Mouse (Mus musculus): Measurements from ENCODE around the gene Rln3. TPM values are rescaled to one million over a fixed set of nuclear protein-coding genes. Genes with fewer than 3 reads are reported as not detected.

The Rln3 gene
- polyA plus RNA-seq, 1 experiment from 2014 or later: not detected

DNA sequence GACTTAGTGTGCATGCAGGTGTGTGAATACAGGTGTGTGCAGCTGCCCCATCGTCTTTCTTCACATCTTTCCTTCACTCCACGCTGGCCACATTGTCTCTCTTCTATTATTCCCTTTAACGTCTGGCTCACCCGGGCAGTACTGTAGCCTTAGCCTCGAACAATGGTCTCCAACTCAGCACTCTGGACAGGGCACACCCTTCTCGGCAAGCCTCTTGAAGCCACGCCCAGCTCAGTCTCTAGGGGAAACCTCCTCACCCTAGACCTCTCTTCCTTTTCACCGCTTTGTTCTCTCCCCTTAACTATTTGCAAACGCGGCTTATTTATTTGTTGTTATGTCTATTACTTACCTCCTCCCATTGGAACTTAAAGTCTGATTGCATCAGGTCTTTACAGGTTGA is 17.4 kb downstream of the Rln3 start:
- WGBS: 9% methylated on average over 10 of the region's 10 CpGs
- Histone ChIP-seq H3K4me1 (peaks cover 39% of the 10 kb centered on the region), H3K27me3 (ENCODE audit: poor library complexity, severe bottlenecking) (peaks cover 80% of the 10 kb centered on the region), H3K27ac (no peak overlapping the region), H3K36me3 (replicated peaks) (no peaks in the 10 kb centered on the region), H3K9me3 (no peaks in the 10 kb centered on the region), H3K4me3 (no peak overlapping the region)
- no peak for DNase-seq (ENCODE audit: extremely low spot score, low spot score)

- Histone ChIP-seq H3K4me3 (peak overlapping the region; percentile 65), H3K4me1 (peaks cover 53% of the 10 kb centered on the region), H3K9me3 (no peaks in the 10 kb centered on the region), H3K27me3 (ENCODE audit: poor library complexity, severe bottlenecking) (peaks cover 90% of the 10 kb centered on the region), H3K27ac (peak overlapping the region; percentile 80), H3K36me3 (replicated peaks) (no peaks in the 10 kb centered on the region)
- DNase-seq (ENCODE audit: extremely low spot score, low spot score): peak; percentile 67
- WGBS: 1% methylated on average over 41 of the region's 41 CpGs
These were observed 18.9 kb downstream of the Rln3 start for GRCm38 (mm10) chr8:84025863-84026262.

DNA sequence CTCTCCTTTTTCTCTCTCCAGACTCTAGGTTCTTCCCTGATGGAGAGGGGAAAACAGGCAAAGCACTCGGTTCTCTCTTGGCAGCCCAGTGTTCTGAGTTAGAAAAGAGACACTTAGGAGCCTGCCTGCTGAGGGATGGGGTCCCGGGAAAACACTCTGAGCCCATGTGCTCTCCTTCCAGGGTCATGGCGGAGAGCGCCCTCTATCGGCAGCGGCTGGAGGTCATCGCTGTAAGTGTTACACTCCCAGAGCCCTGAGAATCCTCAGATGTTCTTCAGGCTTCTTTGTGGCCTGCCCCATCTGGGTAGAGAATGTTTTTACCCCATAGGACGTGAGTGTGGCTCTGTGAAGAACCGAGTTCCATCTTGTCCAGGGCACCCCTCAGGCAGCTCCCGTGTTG is 20.6 kb downstream of the Rln3 start:
- 14% methylated on average over 10 of the region's 10 CpGs for WGBS
- H3K27ac ChIP-seq: no peak overlapping the region
- DNase-seq (ENCODE audit: extremely low spot score, low spot score): peak; percentile 72
- H3K4me1 ChIP-seq: peaks cover 55% of the 10 kb centered on the region
- H3K27me3 ChIP-seq (ENCODE audit: poor library complexity, severe bottlenecking): peaks cover 100% of the 10 kb centered on the region
- H3K36me3 ChIP-seq (replicated peaks): no peaks in the 10 kb centered on the region
- no peaks in the 10 kb centered on the region for H3K9me3 ChIP-seq
- H3K4me3 ChIP-seq: no peak overlapping the region

GRCm38 (mm10) chr8:84023631-84024030 is 21.2 kb downstream of the Rln3 start:
- H3K9me3 ChIP-seq: no peaks in the 10 kb centered on the region
- H3K4me3 ChIP-seq: no peak overlapping the region
- no peak overlapping the region for H3K27ac ChIP-seq
- H3K4me1 ChIP-seq: peaks cover 55% of the 10 kb centered on the region
- no peak for DNase-seq (ENCODE audit: extremely low spot score, low spot score)
- H3K36me3 ChIP-seq (replicated peaks): no peaks in the 10 kb centered on the region
- 71% methylated on average over 1 of the region's 1 CpGs for WGBS
- peaks cover 95% of the 10 kb centered on the region for H3K27me3 ChIP-seq (ENCODE audit: poor library complexity, severe bottlenecking)

GRCm38 (mm10) chr8:84023085-84023484 is 21.7 kb downstream of the Rln3 start:
- H3K4me1 ChIP-seq: peaks cover 55% of the 10 kb centered on the region
- 64% methylated on average over 5 of the region's 5 CpGs for WGBS
- no peaks in the 10 kb centered on the region for H3K36me3 ChIP-seq (replicated peaks)
- no peak overlapping the region for H3K27ac ChIP-seq
- peaks cover 94% of the 10 kb centered on the region for H3K27me3 ChIP-seq (ENCODE audit: poor library complexity, severe bottlenecking)
- DNase-seq (ENCODE audit: extremely low spot score, low spot score): no peak
- H3K4me3 ChIP-seq: no peak overlapping the region
- H3K9me3 ChIP-seq: no peaks in the 10 kb centered on the region

DNA sequence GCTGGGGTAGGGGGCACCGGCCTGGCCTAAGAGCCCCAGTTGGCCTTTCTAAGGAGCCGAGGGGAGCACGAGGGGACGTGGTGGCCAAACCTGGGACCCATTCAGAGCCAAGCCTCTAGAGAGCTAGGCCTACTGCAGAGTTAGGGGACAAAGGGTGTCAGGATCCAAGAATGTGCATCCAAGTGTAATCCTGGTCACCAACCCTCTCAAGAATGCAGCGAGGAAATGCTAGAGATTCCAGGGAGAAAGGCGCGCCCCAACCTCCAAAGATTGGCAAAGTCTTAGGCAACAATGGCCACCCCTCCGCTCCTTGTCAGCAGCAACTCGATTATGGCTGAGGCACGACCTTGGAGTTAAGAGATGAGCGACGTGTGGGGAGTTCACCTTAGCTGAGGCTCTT is 23.2 kb downstream of the Rln3 start:
- Histone ChIP-seq H3K4me1 (peaks cover 46% of the 10 kb centered on the region), H3K36me3 (replicated peaks) (no peaks in the 10 kb centered on the region), H3K9me3 (no peaks in the 10 kb centered on the region), H3K27me3 (ENCODE audit: poor library complexity, severe bottlenecking) (peaks cover 82% of the 10 kb centered on the region), H3K27ac (peak overlapping the region; percentile 62; the same call in 1 of the 2 replicates), H3K4me3 (peak overlapping the region; percentile 27)
- no peak for DNase-seq (ENCODE audit: extremely low spot score, low spot score)
- WGBS: 49% methylated on average over 12 of the region's 12 CpGs

- 11% methylated on average over 18 of the region's 18 CpGs for WGBS
- Histone ChIP-seq H3K27me3 (ENCODE audit: poor library complexity, severe bottlenecking) (peaks cover 78% of the 10 kb centered on the region), H3K9me3 (no peaks in the 10 kb centered on the region), H3K4me3 (peak within 1 kb of the TSS; percentile 27), H3K4me1 (peaks cover 41% of the 10 kb centered on the region), H3K36me3 (replicated peaks) (no peaks in the 10 kb centered on the region), H3K27ac (peak within 1 kb of the TSS; percentile 62; the same call in 1 of the 2 replicates)
- no peak for DNase-seq (ENCODE audit: extremely low spot score, low spot score)
These were observed 23.7 kb downstream of the Rln3 start, which contains the start of gene Palm3 for GRCm38 (mm10) chr8:84021096-84021495. Gene Palm3, plus strand, starts transcription at chr8:84021471.

GRCm38 (mm10) chr8:84019738-84020137 is 25.1 kb downstream of the Rln3 start:
- Histone ChIP-seq H3K9me3 (no peaks in the 10 kb centered on the region), H3K27ac (no peak overlapping the region), H3K27me3 (ENCODE audit: poor library complexity, severe bottlenecking) (peaks cover 66% of the 10 kb centered on the region), H3K4me3 (no peak overlapping the region), H3K4me1 (peaks cover 32% of the 10 kb centered on the region), H3K36me3 (replicated peaks) (no peaks in the 10 kb centered on the region)
- no peak for DNase-seq (ENCODE audit: extremely low spot score, low spot score)
- WGBS: 88% methylated on average over 9 of the region's 9 CpGs

DNA sequence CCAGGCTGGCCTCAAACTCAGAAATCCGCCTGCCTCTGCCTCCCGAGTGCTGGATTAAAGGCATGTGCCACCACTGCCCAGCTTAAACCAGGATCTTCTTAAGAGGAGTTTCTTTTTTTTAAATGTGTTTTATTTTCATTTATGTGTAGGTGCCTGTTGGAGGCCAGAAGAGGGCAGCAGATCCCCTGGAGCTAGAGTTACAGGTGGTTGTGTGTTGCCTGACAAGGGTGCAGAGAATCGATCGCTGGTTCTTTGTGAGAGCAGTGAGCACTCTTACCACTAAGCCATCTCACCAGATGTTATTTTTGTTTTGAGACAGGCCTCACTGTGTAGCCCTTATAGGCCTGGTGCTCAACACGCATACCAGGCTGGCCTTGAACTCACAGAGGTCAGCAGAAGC is 29.0 kb downstream of the Rln3 start:
- no peaks in the 10 kb centered on the region for H3K36me3 ChIP-seq (replicated peaks)
- no peaks in the 10 kb centered on the region for H3K9me3 ChIP-seq
- peaks cover 66% of the 10 kb centered on the region for H3K27me3 ChIP-seq (ENCODE audit: poor library complexity, severe bottlenecking)
- DNase-seq (ENCODE audit: extremely low spot score, low spot score): no peak
- peaks cover 25% of the 10 kb centered on the region for H3K4me1 ChIP-seq
- WGBS: 91% methylated on average over 5 of the region's 5 CpGs
- no peak overlapping the region for H3K4me3 ChIP-seq
- H3K27ac ChIP-seq: no peak overlapping the region

GRCm38 (mm10) chr8:84012499-84013165 is 32.2 kb downstream of the Rln3 start:
- no peaks in the 10 kb centered on the region for H3K36me3 ChIP-seq (replicated peaks)
- peak; percentile 50 for DNase-seq (ENCODE audit: extremely low spot score, low spot score)
- WGBS: 2% methylated on average over 35 of the region's 35 CpGs
- 0 out of 2 replicates have a peak overlapping the region, but pooled peaks have one; percentile 26 for H3K27ac ChIP-seq
- peak overlapping the region; percentile 58 for H3K4me3 ChIP-seq
- no peaks in the 10 kb centered on the region for H3K9me3 ChIP-seq
- peaks cover 36% of the 10 kb centered on the region for H3K4me1 ChIP-seq
- H3K27me3 ChIP-seq (ENCODE audit: poor library complexity, severe bottlenecking): peaks cover 55% of the 10 kb centered on the region

DNA sequence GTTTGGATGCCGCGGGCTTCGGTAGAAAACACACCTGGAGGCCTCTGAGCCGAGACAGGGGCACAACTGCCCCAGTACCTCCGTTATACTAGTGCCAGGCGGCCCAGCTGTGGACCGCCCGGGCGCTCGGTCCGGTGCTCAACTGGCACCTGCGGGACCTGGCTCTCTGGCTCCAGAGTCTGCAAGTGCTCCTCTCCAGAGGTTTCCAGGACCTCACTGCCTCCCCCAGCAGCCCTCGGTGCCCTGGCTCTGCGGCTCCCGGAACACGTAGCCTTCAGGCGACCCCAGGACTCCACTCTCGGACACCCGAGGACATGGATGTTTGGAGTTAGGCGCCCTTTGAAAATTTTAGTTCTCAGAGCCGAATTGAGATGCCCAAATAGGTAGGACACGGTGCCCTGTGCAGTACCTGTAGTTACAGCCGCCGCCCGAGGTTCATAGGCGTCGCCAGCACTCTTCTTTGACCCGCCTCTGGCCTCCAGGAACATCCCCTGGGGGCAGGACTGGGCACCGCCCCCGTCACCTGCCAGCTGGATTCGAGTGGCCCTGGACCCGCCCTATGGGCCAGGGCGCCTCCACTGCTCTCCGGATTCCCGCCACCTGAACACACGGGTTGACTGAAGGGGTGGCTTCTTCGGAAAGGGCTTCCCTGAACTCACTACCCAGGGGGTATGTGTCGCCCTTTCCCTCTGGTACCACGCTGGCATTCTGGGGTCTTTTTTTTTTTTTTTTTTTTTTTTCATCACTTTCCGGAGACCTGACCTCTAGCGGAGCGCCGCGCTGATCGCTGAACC is 32.9 kb downstream of the Rln3 start, which contains the start of gene 2210011C24Rik:
2210011C24Rik (minus strand) TSS at position 467 of the 794 bp plus-strand sequence.
- H3K4me3 ChIP-seq: peak within 1 kb of the TSS; percentile 58
- H3K27ac ChIP-seq: peak within 1 kb of the TSS; percentile 62
- WGBS: under 1% methylated on average over 45 of the region's 45 CpGs
- no peaks in the 10 kb centered on the region for H3K36me3 ChIP-seq (replicated peaks)
- no peaks in the 10 kb centered on the region for H3K9me3 ChIP-seq
- peaks cover 36% of the 10 kb centered on the region for H3K4me1 ChIP-seq
- peaks cover 55% of the 10 kb centered on the region for H3K27me3 ChIP-seq (ENCODE audit: poor library complexity, severe bottlenecking)
- DNase-seq (ENCODE audit: extremely low spot score, low spot score): peak; percentile 54

- H3K9me3 ChIP-seq: no peaks in the 10 kb centered on the region
- peaks cover 36% of the 10 kb centered on the region for H3K4me1 ChIP-seq
- peak overlapping the region; percentile 62 for H3K27ac ChIP-seq
- WGBS: 2% methylated on average over 83 of the region's 83 CpGs
- DNase-seq (ENCODE audit: extremely low spot score, low spot score): peak; percentile 78
- H3K36me3 ChIP-seq (replicated peaks): no peaks in the 10 kb centered on the region
- peaks cover 55% of the 10 kb centered on the region for H3K27me3 ChIP-seq (ENCODE audit: poor library complexity, severe bottlenecking)
- H3K4me3 ChIP-seq: peak overlapping the region; percentile 58
These were observed 33.9 kb downstream of the Rln3 start for GRCm38 (mm10) chr8:84010625-84011611.

All from forebrain, embryonic 10.5 days (tissue).